Mouse (Mus musculus) gonadal fat pad, adult 2 months (tissue): Measurements from ENCODE around the gene Morc3. TPM values are rescaled to one million over a fixed set of nuclear protein-coding genes. Genes with fewer than 3 reads are reported as not detected.

ENCODE experiments used
- DNase-seq: peaks from one replicate; pipeline ENCODE4 v3.0.0-alpha.2; 2012; ENCODE audit warnings: low read depth
- polyA plus RNA-seq: library from polyadenylated mRNA; depleted of rRNA; stranded (reverse); fragments of >200 nt; gene quantifications from 2 replicates; pipeline ENCODE4 v1.2.3, GENCODE M21; 2012; rRNA removed

Gene Morc3
- polyA plus RNA-seq = 9.4 and 11.1 TPM in 2 replicates

GRCm38 (mm10) chr16:93831627-93832395 lies at the start of gene Morc3:
Morc3 (plus strand) TSS chr16:93832121.
- peak; percentile 91 for DNase-seq

GRCm38 (mm10) chr16:93784175-93784574 lies 47.7 kb upstream of the Morc3 start:
- no peak for DNase-seq

GRCm38 (mm10) chr16:93785805-93786204 lies 46.1 kb upstream of the Morc3 start:
- no peak for DNase-seq

- no peak for DNase-seq
Measured at GRCm38 (mm10) chr16:93788388-93788787, 43.5 kb upstream of the Morc3 start.

- DNase-seq = no peak
Measured at GRCm38 (mm10) chr16:93788881-93789280, 43.0 kb upstream of the Morc3 start.

- no peak for DNase-seq
Measured at GRCm38 (mm10) chr16:93789971-93790755, 41.8 kb upstream of the Morc3 start.

DNA sequence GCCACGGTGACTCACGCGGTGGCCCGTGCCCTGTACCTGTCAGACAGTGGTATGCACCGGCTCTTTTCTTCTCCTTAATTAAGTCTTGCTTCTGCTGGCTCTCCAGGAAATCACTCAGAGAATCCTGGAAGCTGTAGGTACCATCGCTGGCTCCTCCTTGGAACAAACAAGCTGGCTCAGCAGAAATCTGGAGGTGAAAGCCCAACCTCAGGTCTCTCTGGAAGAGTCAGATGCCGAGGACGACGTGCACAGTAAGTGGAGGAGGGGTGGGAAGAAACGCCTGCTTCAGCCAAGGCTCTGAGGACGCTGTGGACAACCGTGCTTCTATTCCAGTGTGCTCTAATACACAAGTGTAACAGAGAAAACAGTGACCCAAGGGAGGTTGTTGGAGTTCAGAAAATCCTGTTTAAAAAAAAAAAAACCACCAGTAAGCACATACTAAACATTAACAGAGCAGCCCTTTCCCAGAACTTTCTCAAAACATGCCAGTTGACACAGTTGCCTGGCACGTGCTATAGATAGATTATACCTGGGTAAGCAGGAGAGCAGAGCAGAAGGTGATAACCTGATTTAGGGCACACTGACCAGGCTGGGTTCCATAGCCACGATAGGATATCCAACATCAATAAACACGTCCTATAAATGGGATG lies 38.8 kb upstream of the Morc3 start:
- no peak for DNase-seq

GRCm38 (mm10) chr16:93794845-93795244 lies 37.1 kb upstream of the Morc3 start:
- DNase-seq = no peak

DNA sequence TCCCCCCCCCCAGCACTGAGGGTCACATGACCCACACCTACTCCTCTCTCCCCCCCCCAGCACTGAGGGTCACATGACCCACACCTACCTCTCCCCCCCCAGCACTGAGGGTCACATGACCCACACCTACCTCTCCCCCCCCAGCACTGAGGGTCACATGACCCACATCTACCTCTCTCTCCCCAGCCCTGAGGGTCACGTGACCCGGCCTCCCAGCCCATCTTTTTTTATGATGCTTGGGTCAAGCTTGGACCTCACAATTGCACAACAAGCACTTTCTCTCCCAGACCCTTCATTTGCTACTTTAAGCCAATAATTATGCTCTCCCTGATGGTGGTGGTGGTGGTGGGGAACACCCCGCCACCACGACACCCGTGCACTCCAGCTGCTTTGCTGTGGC lies 36.5 kb upstream of the Morc3 start:
- no peak for DNase-seq

- no peak for DNase-seq
Measured at GRCm38 (mm10) chr16:93797021-93797840, 34.7 kb upstream of the Morc3 start.

GRCm38 (mm10) chr16:93797841-93798492 lies 34.0 kb upstream of the Morc3 start:
- no peak for DNase-seq

DNA sequence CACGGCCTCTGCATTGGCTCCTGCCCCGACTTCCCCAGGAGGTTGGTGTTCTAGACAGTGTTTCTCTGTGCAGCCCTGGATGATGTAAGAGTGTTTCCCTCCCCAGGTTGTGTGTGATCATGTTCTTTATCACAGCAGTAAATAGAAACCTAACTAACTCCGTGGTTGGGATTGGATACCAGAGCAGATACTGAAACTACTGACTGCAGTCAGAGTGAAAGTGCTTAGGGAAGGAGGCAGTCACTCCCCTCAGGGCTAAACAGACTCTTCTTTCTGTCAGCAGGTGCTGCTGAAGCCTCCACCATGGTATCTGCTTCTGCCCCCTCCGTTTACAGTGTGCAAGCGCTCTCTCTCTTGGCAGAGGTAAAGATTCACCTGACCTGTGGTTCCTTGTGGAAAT lies 33.3 kb upstream of the Morc3 start:
- no peak for DNase-seq

DNA sequence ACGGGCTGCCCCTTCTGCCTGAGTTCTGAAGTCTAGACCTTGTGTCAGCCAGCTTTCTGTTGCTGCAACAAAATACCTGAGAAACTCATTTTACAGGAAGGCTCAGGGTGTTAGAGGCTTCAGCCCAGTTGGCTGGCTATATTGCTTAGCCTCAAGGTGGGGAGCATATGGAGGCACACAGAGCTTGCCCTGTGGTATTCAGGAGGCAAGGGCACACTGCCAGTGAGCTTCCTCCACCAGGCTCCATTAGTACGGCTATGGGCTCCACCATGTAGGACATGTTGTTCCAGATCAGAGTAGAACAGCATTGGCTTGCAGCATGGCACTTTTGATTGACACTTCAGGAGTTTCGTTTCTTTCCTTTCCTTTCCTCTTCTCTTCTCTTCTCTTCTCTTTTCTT lies 32.9 kb upstream of the Morc3 start:
- no peak for DNase-seq

- no peak for DNase-seq
Measured at GRCm38 (mm10) chr16:93799936-93800335, 32.0 kb upstream of the Morc3 start.

DNA sequence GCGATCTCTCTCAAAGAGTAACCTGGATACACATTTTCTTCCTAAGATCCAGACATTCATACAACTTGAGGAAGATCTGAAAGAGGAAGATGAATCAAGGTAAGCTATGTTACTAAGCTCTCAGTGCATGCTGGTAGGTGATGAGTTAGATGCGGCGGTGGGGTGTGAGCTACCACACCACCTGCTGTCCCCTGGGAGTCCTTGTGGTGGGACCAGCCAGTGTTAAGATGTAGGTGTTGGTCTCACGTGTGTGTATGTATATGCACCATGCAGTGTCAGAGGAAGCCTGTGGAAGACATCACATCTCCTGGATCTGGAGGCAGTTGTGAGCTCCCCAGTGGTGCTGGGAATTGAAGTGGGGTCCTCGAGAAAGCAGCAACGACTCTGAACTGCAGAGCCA lies 24.8 kb upstream of the Morc3 start:
- DNase-seq = no peak

GRCm38 (mm10) chr16:93807961-93808554 lies 23.9 kb upstream of the Morc3 start:
- no peak for DNase-seq

GRCm38 (mm10) chr16:93815856-93816736 lies 15.8 kb upstream of the Morc3 start:
- DNase-seq = no peak

GRCm38 (mm10) chr16:93816861-93817260 lies 15.1 kb upstream of the Morc3 start:
- no peak for DNase-seq

- no peak for DNase-seq
Measured at GRCm38 (mm10) chr16:93817371-93817770, 14.6 kb upstream of the Morc3 start.
